Mouse (Mus musculus) right cerebral cortex, adult 18-20 months (tissue): ENCODE measurements around the gene Mcrip1.
"Not testable (repeated sequence)": the region's sequence is repeated elsewhere in the genome, so short reads cannot be mapped to it uniquely, and the experiment has no call there.

Experiments used
- DNase-seq: peaks from one replicate; pipeline ENCODE4 v3.0.0; 2022; ENCODE audit warnings: mixed read lengths

The Mcrip1 gene

DNA sequence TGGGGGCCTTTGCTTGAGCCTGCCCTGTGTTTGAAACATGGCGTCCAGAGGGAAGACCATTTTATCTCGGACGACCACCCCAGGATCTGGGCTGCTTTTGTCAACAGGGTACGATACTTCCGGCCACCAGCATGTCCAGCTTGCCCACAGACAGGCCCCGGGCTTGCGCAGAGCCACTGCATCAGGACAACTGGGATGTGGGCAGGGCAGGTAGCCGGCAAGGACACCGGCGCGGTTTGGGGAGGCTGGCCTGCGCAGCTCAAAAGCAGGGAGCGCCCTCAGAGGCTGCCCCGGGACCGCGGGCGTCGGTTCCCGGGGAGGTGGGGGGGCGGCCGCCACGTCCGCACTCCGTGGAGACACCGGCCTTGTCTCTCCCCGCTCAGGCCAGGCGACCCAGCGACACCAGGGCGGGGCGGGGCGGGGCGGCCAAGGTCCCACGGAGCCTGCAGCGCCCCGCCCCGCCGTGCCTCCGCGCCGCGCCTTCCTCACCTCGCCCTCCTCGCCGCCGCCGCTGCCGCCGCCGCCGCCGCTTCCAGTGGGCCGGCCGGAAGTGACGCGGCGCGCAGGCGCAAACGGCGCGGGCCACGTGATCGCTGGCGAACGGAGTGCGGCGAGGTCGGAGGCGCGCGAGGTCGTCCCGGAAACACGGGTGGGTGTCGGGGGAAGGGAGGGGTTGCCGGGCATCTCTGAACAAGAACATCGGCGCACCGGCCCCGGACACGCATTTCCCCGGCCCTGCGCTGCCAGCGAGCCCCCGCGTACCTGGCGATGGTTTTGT, at the start of gene Mcrip1:
TSS of gene Mcrip1 (minus strand) at position 560 of the 778 bp plus-strand sequence.
- DNase-seq, result peak; percentile 95

DNA sequence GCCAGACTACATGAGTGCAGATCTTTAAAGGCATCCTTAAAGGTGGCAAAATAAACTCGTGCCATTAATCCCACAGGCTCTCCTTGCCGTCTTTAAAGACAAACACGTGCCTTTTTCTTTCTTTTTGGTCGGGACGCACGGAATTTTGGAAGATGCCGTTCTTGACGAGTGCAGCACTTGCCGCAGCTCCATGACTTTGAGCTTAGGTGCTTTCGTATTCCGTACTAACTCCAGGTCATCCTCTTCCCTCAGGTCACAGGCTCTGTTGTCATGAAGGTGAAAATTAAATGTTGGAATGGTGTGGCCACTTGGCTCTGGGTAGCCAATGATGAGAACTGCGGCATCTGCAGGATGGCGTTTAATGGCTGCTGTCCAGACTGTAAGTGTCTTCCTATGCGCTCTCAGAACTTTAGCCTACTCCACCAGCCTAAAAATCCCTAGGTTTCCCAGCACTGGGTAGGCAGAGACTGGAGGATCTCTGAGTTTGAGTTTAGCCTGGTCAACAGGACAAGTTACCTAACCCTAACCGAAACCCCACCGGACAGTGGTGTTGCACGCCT, 49.5 kb upstream of the Mcrip1 start:
- no peak for DNase-seq

- DNase-seq, result peak; percentile 96
Measured at GRCm38 (mm10) chr11:120598283-120598989, 48.9 kb upstream of the Mcrip1 start, which contains the start of the genes Alyref and Anapc11. Gene Alyref (minus strand): TSS chr11:120598365. Gene Anapc11 (plus strand): TSS chr11:120598421.

DNA sequence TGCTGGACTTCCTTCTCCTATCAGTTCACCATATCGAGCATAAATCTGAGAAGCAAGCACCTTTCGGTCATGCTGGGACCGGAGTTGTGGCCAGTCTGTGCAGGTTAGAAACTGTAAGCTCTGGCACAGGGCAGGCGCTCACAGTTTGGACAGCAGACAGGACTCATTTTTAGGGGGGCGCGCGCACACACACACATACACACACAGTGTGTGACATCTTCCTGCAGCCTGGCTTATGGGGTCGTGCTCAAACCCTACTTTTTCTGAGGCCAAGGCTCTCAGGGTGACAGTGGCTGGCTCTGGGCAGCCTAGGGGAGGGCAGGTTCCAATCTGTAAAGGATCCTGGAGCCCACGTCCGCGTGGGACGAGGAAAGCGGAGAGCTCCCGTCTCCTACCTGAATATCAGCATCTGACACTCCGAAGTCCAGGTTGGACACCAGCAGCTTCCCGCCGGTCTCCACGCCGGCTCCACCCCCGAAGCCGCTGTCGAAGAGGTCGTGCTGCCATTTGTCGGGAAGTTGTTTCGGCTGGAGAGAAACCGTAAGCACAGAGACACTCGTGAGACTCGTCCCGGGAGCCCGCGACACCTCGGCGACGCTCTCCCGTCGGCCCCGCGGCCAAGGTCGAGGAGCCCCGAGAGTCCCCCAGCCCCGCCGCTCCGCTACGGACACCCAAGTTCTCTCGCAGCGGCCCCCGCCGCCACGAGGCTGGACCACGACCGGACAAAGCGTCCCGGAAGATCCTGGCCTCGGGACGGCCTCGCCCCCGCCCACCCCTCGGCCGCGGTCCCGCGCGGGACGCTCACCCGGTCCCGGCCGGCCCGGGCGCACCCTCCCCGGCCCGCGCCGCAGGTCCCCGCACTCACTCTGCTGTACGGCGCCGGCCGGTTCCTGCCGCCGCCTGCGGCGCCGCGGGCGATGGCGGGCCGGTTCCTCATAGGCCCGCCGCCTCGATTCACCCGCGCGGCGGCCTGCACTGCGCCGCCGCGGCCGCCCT, 48.0 kb upstream of the Mcrip1 start:
- DNase-seq, result no peak

DNA sequence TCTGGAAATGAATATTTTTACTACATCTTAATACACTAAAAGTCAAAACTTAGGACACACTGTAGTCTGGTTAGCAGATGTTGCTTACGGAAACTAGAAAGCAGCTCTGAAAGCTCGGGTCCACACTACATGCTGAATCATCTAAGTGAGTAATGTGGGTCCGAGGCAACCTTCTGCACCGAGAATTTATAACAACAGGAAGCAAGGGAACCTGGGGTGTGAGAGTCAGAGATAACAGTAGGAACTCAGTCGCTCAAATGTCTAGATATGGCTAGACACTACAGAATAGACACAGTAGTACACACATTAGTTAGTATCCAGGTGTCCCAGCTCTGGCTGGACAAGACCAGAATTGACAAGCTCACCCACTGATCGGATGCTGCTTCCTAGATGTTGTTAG, 39.0 kb upstream of the Mcrip1 start:
- no peak for DNase-seq

GRCm38 (mm10) chr11:120583937-120584336, 34.4 kb upstream of the Mcrip1 start:
- DNase-seq, result no peak

- not testable (repeated sequence) for DNase-seq
Measured at GRCm38 (mm10) chr11:120582982-120583293, 33.4 kb upstream of the Mcrip1 start.

GRCm38 (mm10) chr11:120582268-120582981, 32.9 kb upstream of the Mcrip1 start:
- DNase-seq, result no peak

GRCm38 (mm10) chr11:120581490-120582267, 32.2 kb upstream of the Mcrip1 start, which contains the start of gene Arhgdia:
Gene Arhgdia (minus strand): TSS chr11:120581624.
- DNase-seq, result peak; percentile 92

GRCm38 (mm10) chr11:120580871-120581331, 31.4 kb upstream of the Mcrip1 start:
- DNase-seq, result no peak

DNA sequence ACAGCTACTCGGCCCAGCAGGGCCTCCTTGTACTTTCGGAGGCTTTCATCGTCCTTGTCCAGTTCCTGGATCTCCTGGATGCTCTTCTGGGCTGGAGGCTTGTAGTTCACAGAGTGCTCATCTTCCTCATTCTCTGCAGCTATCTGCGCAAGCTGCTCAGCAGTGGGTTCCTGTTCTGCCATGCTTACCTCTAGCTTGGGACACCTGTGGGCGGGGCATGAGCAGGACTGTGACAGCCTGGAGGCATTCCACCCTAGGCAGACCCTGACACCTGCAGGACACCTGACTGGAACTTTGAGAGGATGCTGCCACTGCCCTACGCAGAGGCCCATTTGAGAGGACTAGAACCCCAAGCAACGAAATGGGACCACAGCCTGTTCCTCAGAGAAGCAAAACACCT, 30.7 kb upstream of the Mcrip1 start:
- DNase-seq, result no peak

GRCm38 (mm10) chr11:120579316-120580107, 30.0 kb upstream of the Mcrip1 start:
- DNase-seq, result peak; percentile 67

GRCm38 (mm10) chr11:120578694-120579243, 29.2 kb upstream of the Mcrip1 start:
- no peak for DNase-seq

DNA sequence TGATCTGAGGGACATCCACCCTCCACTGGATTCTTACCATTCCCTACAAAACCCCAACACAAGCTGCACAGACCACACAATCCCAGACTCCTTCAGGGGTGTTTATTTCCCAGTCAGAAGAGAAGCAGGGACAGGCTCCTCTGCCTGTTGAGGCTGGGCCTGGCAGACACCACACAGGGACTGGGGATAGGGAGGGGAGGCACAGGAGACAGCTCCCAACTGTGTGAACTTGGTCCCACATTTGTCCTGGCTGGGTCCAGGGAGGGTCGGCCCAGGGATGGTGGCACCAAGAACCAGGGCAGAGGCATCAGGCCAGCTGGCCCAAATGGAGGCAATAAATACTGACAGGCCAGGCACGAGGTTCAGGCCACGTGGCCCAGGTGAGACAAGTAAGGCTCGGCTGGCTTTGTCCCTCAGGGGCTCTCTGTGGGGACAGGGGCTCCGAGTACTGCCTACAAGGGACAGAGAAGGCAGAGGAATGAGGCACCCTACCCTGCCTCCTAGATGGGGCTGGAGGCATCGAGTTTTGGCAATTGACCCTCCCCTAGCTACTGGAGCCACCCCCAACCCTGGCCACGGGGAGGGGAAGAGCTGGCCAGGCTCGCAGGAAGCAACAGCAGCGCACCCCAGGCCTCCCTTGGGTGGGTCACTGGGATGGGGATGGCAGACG, 28.6 kb upstream of the Mcrip1 start:
- DNase-seq, result no peak

GRCm38 (mm10) chr11:120577211-120578023, 27.9 kb upstream of the Mcrip1 start:
- DNase-seq, result no peak

DNA sequence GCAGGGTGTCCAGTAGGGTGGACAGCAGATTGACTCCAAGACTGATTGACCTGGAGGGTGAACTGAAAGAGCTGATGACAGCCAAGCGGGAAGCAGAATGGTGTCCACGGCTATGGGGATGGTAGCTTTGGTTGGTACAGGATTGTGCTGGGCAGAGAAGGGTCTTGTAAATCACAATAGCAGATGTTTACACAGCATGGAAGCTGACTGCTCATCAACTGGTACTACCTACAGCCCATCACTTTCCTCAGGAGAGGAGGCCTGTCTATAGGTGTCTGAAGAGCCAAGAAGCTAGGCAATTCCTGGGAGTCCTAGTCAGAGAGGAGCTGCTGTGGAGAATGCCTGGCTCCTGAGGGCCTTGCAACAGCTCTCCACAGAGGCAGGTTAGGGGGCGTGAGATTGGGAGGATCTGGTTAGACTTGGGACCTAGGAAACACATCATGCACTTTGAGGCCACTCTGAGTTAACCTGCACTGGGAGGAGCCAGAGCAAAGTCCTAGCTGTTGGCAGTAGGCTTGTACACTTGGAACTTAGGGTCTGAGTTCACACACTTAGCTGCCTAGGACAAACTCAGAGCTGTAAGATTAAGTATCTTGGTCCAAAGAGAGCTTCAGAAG, 26.9 kb upstream of the Mcrip1 start:
- no peak for DNase-seq

DNA sequence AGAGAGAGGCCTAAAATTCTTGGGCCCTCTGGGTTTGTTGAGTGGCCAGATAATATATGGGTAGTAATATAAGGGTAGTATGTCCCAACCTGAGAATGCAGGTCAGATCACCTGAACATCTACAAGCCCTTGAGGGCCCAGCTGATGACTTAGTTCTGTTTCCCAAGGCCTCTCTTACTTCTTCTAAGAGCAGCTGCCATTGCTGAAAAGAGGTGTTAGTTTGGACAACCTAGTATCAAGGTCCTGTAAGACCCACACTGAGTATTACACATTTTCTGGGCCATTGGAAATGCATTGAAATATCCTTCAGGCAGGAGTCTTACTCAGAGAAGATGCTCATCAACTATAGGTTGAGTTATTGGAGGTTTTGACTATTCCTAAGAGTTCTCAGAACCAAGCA, 26.4 kb upstream of the Mcrip1 start:
- DNase-seq, result no peak

GRCm38 (mm10) chr11:120575046-120575445, 25.5 kb upstream of the Mcrip1 start:
- no peak for DNase-seq
